Mouse (Mus musculus) kidney, postnatal 10 days (tissue): ENCODE data around the gene Srgap1.

Source experiments
- DNase-seq: peaks from one replicate; pipeline ENCODE4 v3.0.0; 2021; ENCODE audit warnings: mixed read lengths

The Srgap1 gene

DNA sequence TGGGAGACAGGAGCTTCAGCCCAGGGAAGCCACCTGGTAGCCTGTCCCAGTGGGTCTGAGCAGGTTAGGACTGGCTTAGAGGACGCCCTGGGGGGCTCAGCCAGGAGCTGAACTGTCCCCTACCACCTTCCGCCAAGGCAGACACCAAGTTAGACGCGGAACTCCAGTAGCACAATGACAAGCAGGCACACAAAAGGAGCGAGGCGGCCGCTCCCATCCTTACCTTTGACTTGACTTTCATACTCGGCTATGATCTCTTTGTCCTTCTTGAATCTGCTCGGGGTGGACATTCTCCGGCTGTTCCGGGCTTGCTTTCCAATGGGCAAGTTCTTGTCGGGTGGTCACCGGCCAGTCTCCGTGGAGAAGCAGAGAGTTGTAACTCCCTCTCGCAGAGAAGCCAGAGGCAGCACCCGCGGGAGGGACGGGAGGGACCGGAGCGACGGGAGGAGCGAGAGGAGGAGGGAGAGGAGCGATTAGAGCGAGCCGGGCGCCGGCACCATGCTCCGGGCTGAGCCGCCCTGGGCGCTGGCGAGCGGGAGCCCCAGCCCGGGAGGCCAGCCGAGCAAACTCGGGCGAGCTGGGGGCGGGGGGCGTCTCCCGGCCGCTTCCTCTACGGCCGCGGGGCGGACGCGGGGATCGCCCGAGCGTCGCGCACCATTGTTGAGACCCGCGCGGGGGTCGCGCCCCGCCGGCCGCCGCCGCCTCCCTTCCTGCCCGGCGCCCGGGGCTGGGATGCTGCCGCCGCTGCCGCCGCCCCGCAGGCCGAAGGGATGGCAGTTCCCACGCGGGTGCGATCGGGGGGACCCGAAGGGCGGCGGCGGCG lies at the start of gene Srgap1:
Gene Srgap1, minus strand, starts transcription at position 412 of the 823 bp plus-strand sequence.
- peak; percentile 82 for DNase-seq

DNA sequence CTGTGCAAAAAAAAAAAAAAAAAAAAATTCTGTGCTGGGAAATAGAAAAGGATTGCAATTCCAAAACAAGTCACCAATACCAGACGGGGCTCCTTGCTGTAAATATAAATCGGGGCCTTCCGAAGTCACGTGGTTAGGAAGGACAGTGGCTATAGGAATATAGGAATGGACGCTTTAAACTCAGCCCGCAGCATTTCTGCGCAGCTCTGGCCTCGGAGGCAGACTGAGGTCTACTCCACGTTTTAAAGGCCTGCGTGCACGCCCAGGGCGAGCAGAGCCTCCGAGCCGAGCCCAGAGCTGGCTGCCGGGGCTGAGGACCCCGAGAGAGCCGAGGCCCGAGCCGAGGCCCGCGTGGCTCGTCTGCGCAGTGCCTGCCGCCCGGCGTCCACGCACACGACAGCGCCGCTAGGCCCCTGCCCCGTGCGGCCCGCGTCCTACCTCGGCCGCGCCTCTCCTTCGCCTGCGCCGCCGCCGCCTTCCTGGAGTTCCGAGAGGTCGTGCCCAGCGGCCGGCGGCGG lies 49.4 kb upstream of the Srgap1 start:
- DNase-seq = no peak

- no peak for DNase-seq
Observed at GRCm38 (mm10) chr10:122090472-122090871, 43.4 kb upstream of the Srgap1 start.

- DNase-seq = no peak
Observed at GRCm38 (mm10) chr10:122081352-122081751, 34.2 kb upstream of the Srgap1 start.

- no peak for DNase-seq
Observed at GRCm38 (mm10) chr10:122069153-122069552, 22.0 kb upstream of the Srgap1 start.

GRCm38 (mm10) chr10:122055826-122056225 lies 8.7 kb upstream of the Srgap1 start:
- no peak for DNase-seq

GRCm38 (mm10) chr10:122054535-122054934 lies 7.4 kb upstream of the Srgap1 start:
- peak; percentile 75 for DNase-seq

DNA sequence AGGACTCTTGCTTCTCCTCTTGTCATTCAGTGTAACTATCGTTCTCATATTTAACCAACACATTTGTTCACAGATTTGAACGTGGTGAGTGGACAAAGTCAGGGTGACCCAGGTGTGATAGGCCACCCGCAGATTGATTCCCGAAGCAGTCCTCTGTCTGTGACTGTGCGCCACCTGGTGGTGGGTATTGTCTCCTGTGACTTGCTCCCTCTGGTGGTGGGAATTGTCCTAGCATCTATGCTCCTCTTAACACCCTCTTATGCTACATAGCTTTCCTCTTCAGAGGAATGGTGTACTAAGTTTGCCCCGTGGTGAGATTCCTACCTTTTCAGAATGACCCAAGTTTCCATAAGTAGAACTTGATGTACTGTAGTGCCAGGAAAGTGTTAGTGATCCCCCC lies 4.7 kb upstream of the Srgap1 start:
- peak; percentile 90 for DNase-seq

DNA sequence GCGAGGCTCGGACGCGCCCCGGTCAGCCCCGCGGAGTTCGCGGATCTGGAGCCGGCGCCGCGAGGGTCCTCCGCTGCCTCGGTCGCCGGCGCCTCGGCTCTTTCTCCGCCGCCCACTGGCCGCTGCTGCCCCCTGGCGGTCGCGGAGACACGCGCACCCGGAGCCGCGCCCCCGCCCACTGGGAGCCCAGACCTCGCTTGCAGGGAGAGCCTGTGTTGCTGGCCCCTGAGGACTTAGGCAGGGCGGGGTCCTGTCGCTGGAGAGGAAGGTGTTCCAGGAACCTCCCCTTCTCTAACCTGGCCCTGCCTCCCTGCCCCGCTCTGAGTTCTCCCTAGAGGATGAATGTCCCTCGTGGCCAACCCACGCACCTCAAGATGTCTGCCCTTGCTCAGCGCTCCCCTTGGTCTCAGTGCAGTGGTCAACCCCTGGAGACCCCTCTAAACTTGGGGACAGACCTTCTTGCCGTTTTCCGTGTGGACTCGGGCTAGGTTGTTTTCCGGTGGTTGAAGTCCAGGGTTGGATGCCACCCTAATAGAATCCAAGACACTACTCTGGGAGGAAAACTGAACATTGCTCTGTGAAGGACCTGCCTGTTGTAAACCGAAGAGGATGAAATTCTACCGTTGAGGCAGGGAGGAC lies 731 bp upstream of the Srgap1 start:
- peak; percentile 94 for DNase-seq

DNA sequence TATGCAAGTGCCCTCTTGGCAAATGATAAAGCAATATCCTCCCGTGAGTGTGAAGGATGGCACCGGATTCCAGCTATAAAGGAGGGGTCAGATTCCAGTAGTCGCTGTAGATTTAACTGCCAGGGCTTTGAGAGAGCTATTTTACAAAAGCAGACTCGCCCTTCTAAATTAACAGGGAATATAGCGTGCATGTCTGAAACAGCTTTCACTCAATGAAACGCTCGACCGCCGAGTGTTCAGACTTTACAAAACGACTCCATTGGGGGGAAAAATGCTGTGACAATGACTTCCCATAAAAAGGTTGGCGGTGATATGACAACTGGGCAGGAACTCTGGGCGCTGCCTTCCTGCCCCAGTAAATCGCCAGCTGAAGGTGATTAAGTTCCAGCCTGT lies 608 bp downstream of the Srgap1 start:
- no peak for DNase-seq

GRCm38 (mm10) chr10:122045946-122046345 lies 1.2 kb downstream of the Srgap1 start:
- DNase-seq = peak; percentile 21

DNA sequence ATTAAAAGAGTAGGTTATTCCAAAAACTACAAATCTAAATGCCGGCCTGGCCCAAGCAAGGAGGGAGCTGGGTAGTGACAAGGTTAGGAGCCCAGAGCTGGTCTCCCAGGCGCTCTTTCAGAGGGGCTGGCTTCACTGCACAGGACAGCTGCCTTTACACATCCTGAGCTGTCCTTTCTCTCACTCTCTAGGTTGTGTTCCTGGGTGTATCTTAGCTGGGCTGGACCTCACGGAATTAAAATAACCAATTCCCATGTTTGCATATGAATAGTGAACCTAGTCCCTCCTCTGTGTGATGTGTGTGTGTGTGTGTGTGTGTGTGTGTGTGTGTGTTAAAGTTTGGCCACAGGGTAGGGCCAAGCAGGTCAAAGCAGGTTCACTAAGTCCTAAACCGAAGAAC lies 2.2 kb downstream of the Srgap1 start:
- DNase-seq = no peak

DNA sequence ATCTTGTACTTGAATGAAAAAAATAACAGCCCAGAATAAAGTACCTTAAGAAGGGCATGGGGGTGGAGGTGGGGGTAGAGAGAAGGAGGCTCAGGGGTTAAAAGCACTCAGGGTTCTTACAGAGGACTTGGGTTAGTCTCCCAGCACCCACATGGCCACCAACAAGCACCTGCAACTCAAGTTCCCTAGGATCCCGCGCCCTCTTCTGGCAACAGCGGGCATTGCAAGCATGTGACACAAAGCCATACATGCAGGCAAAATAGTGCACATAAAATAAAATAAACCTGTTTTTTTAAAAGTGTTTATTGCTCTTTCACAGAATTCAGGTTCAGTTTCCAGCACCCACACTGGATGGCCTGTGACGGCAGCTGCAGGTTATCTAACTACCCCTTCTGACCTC lies 6.7 kb downstream of the Srgap1 start:
- peak; percentile 41 for DNase-seq

GRCm38 (mm10) chr10:122039566-122039965 lies 7.5 kb downstream of the Srgap1 start:
- DNase-seq = no peak

DNA sequence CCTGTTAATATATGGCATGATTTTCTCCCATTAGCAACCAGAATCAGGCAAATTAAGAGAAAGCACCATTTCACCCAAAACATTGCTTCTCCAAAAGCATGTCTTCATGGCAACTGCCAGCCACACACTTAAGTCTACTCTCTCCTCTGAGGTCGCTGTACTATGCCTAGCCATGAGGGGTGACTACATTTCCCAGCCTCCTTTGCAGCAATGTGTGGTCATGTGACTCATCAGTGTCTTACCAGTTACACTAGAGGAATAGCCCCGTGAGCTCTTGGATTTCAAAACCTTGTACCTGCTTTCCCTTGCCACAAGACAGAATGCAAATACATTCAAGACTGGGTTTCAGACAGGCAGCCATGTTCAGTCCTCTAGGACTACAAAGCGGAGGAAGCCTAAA lies 8.6 kb downstream of the Srgap1 start:
- peak; percentile 43 for DNase-seq

DNA sequence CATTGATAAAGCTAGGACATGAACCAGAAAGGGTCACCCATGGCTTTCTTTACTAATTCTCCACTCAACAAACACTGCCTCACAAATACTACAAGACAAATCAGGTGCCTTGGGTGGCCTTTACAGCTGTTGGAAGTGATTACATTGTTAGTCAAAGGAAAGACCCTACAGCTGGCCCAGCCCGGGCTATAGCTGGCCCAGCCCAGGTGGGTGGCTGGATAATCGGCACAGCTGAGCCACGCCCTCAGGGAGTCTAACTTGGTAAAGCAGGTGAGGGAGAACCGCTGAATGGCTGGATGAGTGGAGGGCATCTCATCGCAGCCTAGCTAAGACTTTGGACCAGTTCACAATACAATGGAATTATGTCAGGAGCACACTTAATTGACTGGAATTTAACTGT lies 13.8 kb downstream of the Srgap1 start:
- DNase-seq = no peak

GRCm38 (mm10) chr10:122030420-122030819 lies 16.7 kb downstream of the Srgap1 start:
- DNase-seq = no peak

- DNase-seq = no peak
Observed at GRCm38 (mm10) chr10:122029738-122030137, 17.4 kb downstream of the Srgap1 start.

GRCm38 (mm10) chr10:122025198-122025597 lies 21.9 kb downstream of the Srgap1 start:
- no peak for DNase-seq

DNA sequence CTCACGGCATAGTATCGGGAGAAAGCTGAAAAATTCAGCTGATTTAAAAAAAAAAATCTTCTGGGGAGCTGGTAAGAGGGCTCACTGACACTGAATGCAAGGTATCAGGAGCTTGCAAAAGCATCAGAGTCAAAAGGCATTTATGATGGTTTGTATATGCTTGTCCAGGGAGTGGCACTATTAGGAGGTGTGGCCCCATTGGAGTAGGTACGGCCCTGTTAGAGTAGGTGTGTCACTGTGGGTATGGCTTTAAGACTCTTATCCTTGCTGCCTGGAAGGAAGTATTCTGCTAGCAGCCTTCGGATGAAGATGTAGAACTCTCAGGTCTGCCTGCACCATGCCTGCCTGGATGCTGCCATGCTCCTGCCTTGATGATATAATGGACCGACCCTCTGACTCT lies 26.2 kb downstream of the Srgap1 start:
- no peak for DNase-seq

DNA sequence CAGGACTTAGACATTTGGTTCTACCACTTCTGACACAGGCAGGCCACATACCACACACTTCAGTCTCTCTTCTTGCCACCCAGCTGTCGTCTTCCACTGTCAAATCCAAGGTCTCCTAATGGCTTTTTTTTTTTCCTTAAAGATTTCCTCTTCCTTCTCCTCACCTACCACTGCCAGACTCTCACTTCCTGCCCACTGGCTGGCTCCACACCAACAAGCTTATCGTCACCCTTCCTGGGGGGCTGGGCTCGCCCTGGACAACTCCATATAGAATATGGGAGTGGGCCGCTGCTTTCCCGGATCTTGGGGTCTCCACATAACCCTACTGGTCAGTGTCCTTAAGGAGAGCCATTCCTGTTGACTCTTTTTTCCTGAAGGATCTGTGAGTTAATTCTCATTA lies 26.9 kb downstream of the Srgap1 start:
- DNase-seq = peak; percentile 53

- peak; percentile 74 for DNase-seq
Observed at GRCm38 (mm10) chr10:122018594-122019048, 28.5 kb downstream of the Srgap1 start.

GRCm38 (mm10) chr10:122017743-122018142 lies 29.4 kb downstream of the Srgap1 start:
- no peak for DNase-seq

DNA sequence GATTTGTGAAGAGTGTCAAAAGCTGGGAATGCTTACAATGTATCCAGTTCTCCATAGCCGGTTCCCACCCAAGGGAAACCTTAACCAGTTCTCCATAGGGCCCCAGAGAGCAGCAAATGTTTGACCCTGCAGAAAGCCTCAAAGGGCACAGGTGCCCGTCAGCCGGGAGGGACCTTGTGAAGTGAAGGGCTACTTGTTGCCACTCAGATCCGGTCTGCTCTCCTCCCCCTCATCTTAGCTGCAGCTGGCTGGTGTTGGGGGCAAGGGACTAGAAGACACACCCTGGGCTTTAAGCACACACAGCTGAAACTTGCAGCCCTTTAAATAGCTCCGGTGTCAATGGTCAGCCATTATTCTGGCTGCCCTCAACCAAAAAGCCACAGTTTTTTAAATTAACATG lies 30.1 kb downstream of the Srgap1 start:
- no peak for DNase-seq
